Mouse (Mus musculus): ENCODE measurements around the gene Ap3s2. TPM values are rescaled to one million over a fixed set of nuclear protein-coding genes. Genes with fewer than 3 reads are reported as not detected.

The Ap3s2 gene
- total RNA-seq, 1 experiment: 11.0 TPM

DNA sequence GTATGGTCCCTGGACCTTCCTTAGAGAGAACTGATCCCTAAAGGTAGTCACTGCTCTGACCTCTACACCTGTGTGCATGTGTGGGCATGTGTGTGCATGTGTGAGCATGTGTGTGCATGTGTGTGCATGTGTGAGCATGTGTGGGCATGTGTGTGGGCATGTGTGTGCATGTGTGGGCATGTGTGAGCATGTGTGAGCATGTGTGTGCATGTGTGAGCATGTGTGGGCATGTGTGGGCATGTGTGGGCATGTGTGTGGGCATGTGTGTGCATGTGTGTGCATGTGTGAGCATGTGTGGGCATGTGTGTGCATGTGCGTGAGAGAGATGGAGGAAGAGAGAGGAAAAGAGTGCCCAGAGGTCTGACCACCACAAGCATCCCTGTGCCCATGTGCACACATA, 34.4 kb upstream of the Ap3s2 start:
- Histone ChIP-seq H3K9me3 (ENCODE audit: control insufficient read depth, insufficient read depth, low read depth, low read length) (no peaks in the 10 kb centered on the region), H3K4me1 (ENCODE audit: control insufficient read depth in 2 of 2, insufficient read depth in 2 of 2, low read length in 2 of 2, poor library complexity in 1 of 2) (peaks cover 0 to 5% of the 10 kb centered on the region in 2 experiments; a peak in 2 of 4 replicates), H3K27ac (ENCODE audit: insufficient read depth, low read depth, low read length, poor library complexity, severe bottlenecking) (peak overlapping the region; percentile 93), H3K36me3 (ENCODE audit: control insufficient read depth, insufficient read depth, low read length, poor library complexity, severe bottlenecking) (peaks cover 3% of the 10 kb centered on the region; the same call in 1 of the 2 replicates), H3K4me3 (ENCODE audit: insufficient read depth in 1 of 2, low read depth in 1 of 2, low read length in 2 of 2, poor library complexity in 1 of 2, severe bottlenecking in 1 of 2) (no peak overlapping the region), H3K9ac (ENCODE audit: insufficient read depth, low read depth, low read length, poor library complexity, severe bottlenecking) (no peak overlapping the region)
- TF ChIP-seq HCFC1 (IDR thresholded peaks at IDR 0.05; ENCODE audit: borderline replicate concordance, insufficient read depth, low read length) (no peak), ZC3H11A (IDR thresholded peaks at IDR 0.05; ENCODE audit: borderline replicate concordance, low read depth, low read length) (no peak), CHD2 (IDR thresholded peaks at IDR 0.05; ENCODE audit: low read depth, low read length) (no peak)
- in situ Hi-C loops (cut with MboI; ENCODE audit: low sequenced_read_pairs in 2 of 2, unreplicated experiment in 2 of 2): no loop called here
- no peak for DNase-seq (ENCODE audit: low read depth, low spot score)

DNA sequence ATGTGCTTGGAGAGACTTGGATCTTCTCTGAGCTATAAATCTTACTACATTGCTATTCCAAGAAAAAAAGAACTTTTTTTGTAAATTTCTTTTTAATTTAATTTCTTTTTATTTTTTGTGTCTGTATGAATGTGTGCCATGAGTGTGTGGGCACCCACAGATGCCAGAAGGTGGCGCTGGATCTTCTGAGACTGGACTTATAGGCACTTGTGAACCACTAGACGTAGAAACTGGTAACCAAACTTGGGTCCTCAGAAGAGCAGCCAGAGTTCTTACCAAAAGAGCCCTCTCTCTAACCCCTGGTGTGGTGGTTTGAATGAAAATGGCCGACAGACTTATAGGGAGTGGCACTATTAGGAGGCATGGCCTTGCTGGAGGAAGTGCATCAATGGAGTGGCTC, 30.6 kb upstream of the Ap3s2 start:
- Histone ChIP-seq H3K9me3 (ENCODE audit: control insufficient read depth, insufficient read depth, low read depth, low read length) (no peaks in the 10 kb centered on the region), H3K4me3 (ENCODE audit: insufficient read depth in 1 of 2, low read depth in 1 of 2, low read length in 2 of 2, poor library complexity in 1 of 2, severe bottlenecking in 1 of 2) (no peak overlapping the region), H3K27ac (ENCODE audit: insufficient read depth, low read depth, low read length, poor library complexity, severe bottlenecking) (no peak overlapping the region), H3K4me1 (ENCODE audit: control insufficient read depth in 2 of 2, insufficient read depth in 2 of 2, low read length in 2 of 2, poor library complexity in 1 of 2) (peaks cover 0 to 5% of the 10 kb centered on the region in 2 experiments; a peak in 2 of 4 replicates), H3K9ac (ENCODE audit: insufficient read depth, low read depth, low read length, poor library complexity, severe bottlenecking) (no peak overlapping the region), H3K36me3 (ENCODE audit: control insufficient read depth, insufficient read depth, low read length, poor library complexity, severe bottlenecking) (peaks cover 3% of the 10 kb centered on the region; the same call in 1 of the 2 replicates)
- TF ChIP-seq ZC3H11A (IDR thresholded peaks at IDR 0.05; ENCODE audit: borderline replicate concordance, low read depth, low read length) (no peak), CHD2 (IDR thresholded peaks at IDR 0.05; ENCODE audit: low read depth, low read length) (no peak), ZNF384 (IDR thresholded peaks at IDR 0.05; ENCODE audit: low read depth, low read length) (no peak), HCFC1 (IDR thresholded peaks at IDR 0.05; ENCODE audit: borderline replicate concordance, insufficient read depth, low read length) (no peak), MAFK (IDR thresholded peaks at IDR 0.05; ENCODE audit: insufficient read depth, low read depth, low read length) (no peak)
- in situ Hi-C loops (cut with MboI; ENCODE audit: low sequenced_read_pairs in 2 of 2, unreplicated experiment in 2 of 2): no loop called here
- peak; percentile 28 for DNase-seq (ENCODE audit: low read depth, low spot score)

GRCm38 (mm10) chr7:79950236-79950635, 29.8 kb upstream of the Ap3s2 start:
- Histone ChIP-seq H3K9me3 (ENCODE audit: control insufficient read depth, insufficient read depth, low read depth, low read length) (no peaks in the 10 kb centered on the region), H3K27ac (ENCODE audit: insufficient read depth, low read depth, low read length, poor library complexity, severe bottlenecking) (no peak overlapping the region), H3K9ac (ENCODE audit: insufficient read depth, low read depth, low read length, poor library complexity, severe bottlenecking) (no peak overlapping the region), H3K4me3 (ENCODE audit: insufficient read depth in 1 of 2, low read depth in 1 of 2, low read length in 2 of 2, poor library complexity in 1 of 2, severe bottlenecking in 1 of 2) (no peak overlapping the region), H3K4me1 (ENCODE audit: control insufficient read depth in 2 of 2, insufficient read depth in 2 of 2, low read length in 2 of 2, poor library complexity in 1 of 2) (peaks cover 0 to 5% of the 10 kb centered on the region in 2 experiments; a peak in 2 of 4 replicates), H3K36me3 (ENCODE audit: control insufficient read depth, insufficient read depth, low read length, poor library complexity, severe bottlenecking) (peaks cover 3% of the 10 kb centered on the region; the same call in 1 of the 2 replicates)
- no peak for TF ChIP-seq MAFK (IDR thresholded peaks at IDR 0.05; ENCODE audit: insufficient read depth, low read depth, low read length)
- TF ChIP-seq ZC3H11A (IDR thresholded peaks at IDR 0.05; ENCODE audit: borderline replicate concordance, low read depth, low read length): no peak
- no peak for TF ChIP-seq ZNF384 (IDR thresholded peaks at IDR 0.05; ENCODE audit: low read depth, low read length)
- no peak for TF ChIP-seq HCFC1 (IDR thresholded peaks at IDR 0.05; ENCODE audit: borderline replicate concordance, insufficient read depth, low read length)
- no peak for TF ChIP-seq CHD2 (IDR thresholded peaks at IDR 0.05; ENCODE audit: low read depth, low read length)
- DNase-seq (ENCODE audit: low read depth, low spot score): no peak
- in situ Hi-C loops (cut with MboI; ENCODE audit: low sequenced_read_pairs in 2 of 2, unreplicated experiment in 2 of 2): no loop called here

GRCm38 (mm10) chr7:79935511-79936205, 15.2 kb upstream of the Ap3s2 start:
- H3K9me3 ChIP-seq (ENCODE audit: control insufficient read depth, insufficient read depth, low read depth, low read length): no peaks in the 10 kb centered on the region
- H3K9ac ChIP-seq (ENCODE audit: insufficient read depth, low read depth, low read length, poor library complexity, severe bottlenecking): no peak overlapping the region
- no peak overlapping the region for H3K27ac ChIP-seq (ENCODE audit: insufficient read depth, low read depth, low read length, poor library complexity, severe bottlenecking)
- H3K36me3 ChIP-seq (ENCODE audit: control insufficient read depth, insufficient read depth, low read length, poor library complexity, severe bottlenecking): no peaks in the 10 kb centered on the region
- peak overlapping the region; percentile 54 to 72; a peak in 3 of 4 replicates for H3K4me3 ChIP-seq (ENCODE audit: insufficient read depth in 1 of 2, low read depth in 1 of 2, low read length in 2 of 2, poor library complexity in 1 of 2, severe bottlenecking in 1 of 2)
- H3K4me1 ChIP-seq (ENCODE audit: control insufficient read depth in 2 of 2, insufficient read depth in 2 of 2, low read length in 2 of 2, poor library complexity in 1 of 2): peaks cover 2 to 3% of the 10 kb centered on the region in 2 experiments; a peak in 3 of 4 replicates
- TF ChIP-seq ZC3H11A (IDR thresholded peaks at IDR 0.05; ENCODE audit: borderline replicate concordance, low read depth, low read length) (no peak), ZNF384 (IDR thresholded peaks at IDR 0.05; ENCODE audit: low read depth, low read length) (no peak), MAFK (IDR thresholded peaks at IDR 0.05; ENCODE audit: insufficient read depth, low read depth, low read length) (no peak), HCFC1 (IDR thresholded peaks at IDR 0.05; ENCODE audit: borderline replicate concordance, insufficient read depth, low read length) (no peak), CHD2 (IDR thresholded peaks at IDR 0.05; ENCODE audit: low read depth, low read length) (no peak)
- in situ Hi-C loops (cut with MboI; ENCODE audit: low sequenced_read_pairs in 2 of 2, unreplicated experiment in 2 of 2): no loop called here
- no peak for DNase-seq (ENCODE audit: low read depth, low spot score)
